Mouse (Mus musculus): ENCODE measurements around the gene Cnksr1. TPM values are rescaled to one million over a fixed set of nuclear protein-coding genes. Genes with fewer than 3 reads are reported as not detected.
A peak's percentile ranks its signal among the peaks of the same experiment; 100 is the strongest.

The Cnksr1 gene
- polyA plus RNA-seq, 1 experiment from 2014 or later, result 1.3 TPM

DNA sequence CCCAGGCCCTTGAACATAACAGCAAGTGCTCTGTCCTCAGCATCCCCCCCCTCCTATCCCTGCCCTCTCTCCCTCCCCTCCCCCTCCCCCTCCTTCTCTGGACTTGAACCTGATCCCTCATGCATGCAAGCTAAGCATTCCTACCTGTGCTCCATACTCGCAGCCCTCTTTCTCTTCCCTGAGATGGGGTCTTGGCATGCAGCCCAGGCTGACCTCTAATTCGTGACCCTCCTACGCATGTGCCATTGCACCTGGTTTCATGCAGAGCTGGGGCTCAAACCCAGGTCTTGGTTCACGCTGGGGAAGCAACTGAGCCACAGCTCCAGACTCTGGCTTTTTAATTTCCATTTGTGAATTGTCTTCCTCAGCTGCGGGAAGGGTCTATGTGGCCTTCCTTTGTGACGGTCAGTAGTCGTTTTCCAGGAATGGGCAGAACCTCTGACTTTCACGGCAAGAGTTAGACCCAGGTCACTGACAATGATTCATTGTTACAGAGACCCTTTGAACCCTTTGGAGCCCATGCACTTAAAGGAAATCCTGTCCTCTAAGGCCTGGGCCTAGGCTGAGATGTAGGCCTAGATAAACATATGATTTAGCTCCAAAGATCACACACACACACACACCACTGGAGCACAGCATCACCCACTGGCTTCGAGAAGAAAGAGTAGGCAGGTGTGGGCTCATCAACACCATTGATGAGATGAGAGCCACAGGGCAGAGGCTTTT lies 27.8 kb upstream of the Cnksr1 start:
- no peak overlapping the region for H3K4me3 ChIP-seq
- no peaks in the 10 kb centered on the region for H3K27me3 ChIP-seq (replicated peaks)
- H3K9me3 ChIP-seq, result no peaks in the 10 kb centered on the region
- H3K9ac ChIP-seq, result no peak overlapping the region
- no peak overlapping the region for H3K27ac ChIP-seq (replicated peaks)
- H3K4me2 ChIP-seq, result no peak overlapping the region
- no peak for ATAC-seq (ENCODE audit: extremely low read depth, insufficient number of reproducible peaks, low FRiP score, low TSS enrichment)
- 68% methylated on average over 9 of the region's 9 CpGs for WGBS
- H3K4me1 ChIP-seq, result no peaks in the 10 kb centered on the region
- H3K36me3 ChIP-seq, result no peaks in the 10 kb centered on the region

DNA sequence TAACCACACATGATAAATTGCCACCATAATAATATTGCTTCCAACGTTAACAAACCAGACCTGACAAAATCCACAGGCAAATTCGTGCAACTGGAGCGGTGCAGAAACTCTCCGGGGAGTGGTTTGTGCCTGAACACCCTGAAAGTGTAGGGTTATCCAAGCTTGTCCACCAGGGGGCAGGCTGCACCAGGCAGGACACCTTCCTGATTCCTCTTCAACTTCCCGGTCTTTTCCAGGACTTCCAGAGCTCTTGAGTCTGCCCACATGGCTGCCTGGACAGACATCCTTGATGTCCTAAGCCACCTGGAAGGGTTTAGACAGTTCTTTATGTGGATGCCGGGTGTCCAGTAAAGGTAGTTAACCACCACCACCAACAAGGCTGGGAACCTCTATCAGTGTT lies 25.0 kb upstream of the Cnksr1 start:
- H3K4me1 ChIP-seq, result no peaks in the 10 kb centered on the region; the same call in 1 of the 2 replicates
- H3K9me3 ChIP-seq, result no peaks in the 10 kb centered on the region
- H3K36me3 ChIP-seq, result no peaks in the 10 kb centered on the region
- no peak for ATAC-seq (ENCODE audit: extremely low read depth, insufficient number of reproducible peaks, low FRiP score, low TSS enrichment)
- no peak overlapping the region for H3K27ac ChIP-seq (replicated peaks)
- no peaks in the 10 kb centered on the region for H3K27me3 ChIP-seq (replicated peaks)
- H3K4me3 ChIP-seq, result no peak overlapping the region
- WGBS, result 31% methylated on average over 6 of the region's 6 CpGs
- H3K4me2 ChIP-seq, result no peak overlapping the region
- no peak overlapping the region for H3K9ac ChIP-seq

DNA sequence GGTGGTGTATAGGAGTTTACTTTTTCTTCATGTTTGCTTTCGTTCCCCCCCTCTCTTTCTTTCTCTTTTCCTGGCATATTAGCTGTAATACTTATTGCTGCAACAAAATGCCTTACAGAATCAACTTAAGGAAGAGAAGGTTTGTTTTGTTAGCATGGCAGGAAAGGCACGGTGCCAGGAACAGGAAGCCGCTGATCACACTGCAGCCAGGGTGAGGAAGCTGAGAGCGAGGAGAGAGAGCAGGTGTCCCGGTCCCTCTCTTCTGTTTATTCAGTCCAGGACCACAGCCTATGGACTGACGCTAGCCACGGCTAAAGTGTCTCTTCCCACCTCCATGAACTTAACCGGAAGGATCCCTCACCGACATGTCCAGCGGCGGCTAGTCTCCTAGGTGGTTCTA lies 20.2 kb upstream of the Cnksr1 start:
- whole genome bisulfite sequencing, result 66% methylated on average over 11 of the region's 11 CpGs

DNA sequence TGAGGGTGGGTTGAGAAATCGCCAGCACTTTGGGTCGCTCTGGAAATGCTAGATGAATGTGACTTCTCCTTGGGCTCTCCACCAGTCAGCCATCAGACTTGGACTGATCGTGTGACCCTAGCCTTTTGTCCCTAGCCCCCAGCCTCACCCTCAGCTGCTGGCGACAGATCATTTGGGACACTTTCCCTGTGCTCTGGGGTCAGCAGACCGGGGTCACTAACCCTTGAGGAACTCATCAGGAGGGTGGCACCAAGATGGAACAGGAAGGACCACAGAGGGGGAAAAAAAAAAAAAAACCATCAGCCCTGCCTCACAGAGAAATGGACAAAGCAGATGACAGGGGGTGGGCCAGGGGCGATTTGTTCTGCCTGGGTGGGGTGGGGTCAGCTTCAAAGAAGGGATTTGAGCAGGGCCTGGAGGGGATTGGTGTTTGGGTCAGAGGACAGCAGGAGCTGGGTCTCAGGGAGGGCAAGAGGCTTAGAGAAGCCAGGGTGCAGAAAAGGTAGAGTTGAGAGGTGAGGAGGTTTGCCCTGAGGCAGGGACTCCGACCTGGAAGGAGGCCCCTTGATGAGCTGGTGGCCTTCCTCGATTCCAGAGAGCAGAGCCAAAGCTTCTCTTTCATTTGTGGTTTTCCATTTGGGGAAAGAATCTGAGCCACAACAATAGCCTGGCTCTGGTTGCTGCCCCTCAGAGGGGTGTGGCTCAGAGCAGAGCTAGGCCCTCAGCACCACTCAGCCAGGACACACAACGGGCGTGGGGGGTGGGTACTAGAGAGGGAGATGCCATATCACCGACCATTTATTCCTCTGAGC lies 19.2 kb upstream of the Cnksr1 start:
- Histone ChIP-seq H3K27me3 (replicated peaks) (peaks cover 26% of the 10 kb centered on the region), H3K4me3 (no peak overlapping the region; the same call in 1 of the 2 replicates), H3K9me3 (no peaks in the 10 kb centered on the region), H3K27ac (replicated peaks) (peak overlapping the region; percentile 71), H3K9ac (peak overlapping the region; percentile 61), H3K4me2 (peak overlapping the region; percentile 55), H3K36me3 (no peaks in the 10 kb centered on the region), H3K4me1 (peaks cover 57% of the 10 kb centered on the region)
- ATAC-seq (ENCODE audit: extremely low read depth, insufficient number of reproducible peaks, low FRiP score, low TSS enrichment), result peak; percentile 49; the same call in 1 of the 2 replicates
- 21% methylated on average over 11 of the region's 11 CpGs for WGBS

More for the DNA sequence above, 20.2 kb upstream of the Cnksr1 start:
- Histone ChIP-seq H3K27me3 (replicated peaks) (peaks cover 17% of the 10 kb centered on the region), H3K4me1 (peaks cover 47% of the 10 kb centered on the region), H3K27ac (replicated peaks) (0 out of 2 replicates have a peak overlapping the region, but pooled peaks have one; percentile 2), H3K9ac (no peak overlapping the region), H3K4me2 (no peak overlapping the region), H3K36me3 (no peaks in the 10 kb centered on the region), H3K4me3 (no peak overlapping the region), H3K9me3 (no peaks in the 10 kb centered on the region)
- no peak for ATAC-seq (ENCODE audit: extremely low read depth, insufficient number of reproducible peaks, low FRiP score, low TSS enrichment)

DNA sequence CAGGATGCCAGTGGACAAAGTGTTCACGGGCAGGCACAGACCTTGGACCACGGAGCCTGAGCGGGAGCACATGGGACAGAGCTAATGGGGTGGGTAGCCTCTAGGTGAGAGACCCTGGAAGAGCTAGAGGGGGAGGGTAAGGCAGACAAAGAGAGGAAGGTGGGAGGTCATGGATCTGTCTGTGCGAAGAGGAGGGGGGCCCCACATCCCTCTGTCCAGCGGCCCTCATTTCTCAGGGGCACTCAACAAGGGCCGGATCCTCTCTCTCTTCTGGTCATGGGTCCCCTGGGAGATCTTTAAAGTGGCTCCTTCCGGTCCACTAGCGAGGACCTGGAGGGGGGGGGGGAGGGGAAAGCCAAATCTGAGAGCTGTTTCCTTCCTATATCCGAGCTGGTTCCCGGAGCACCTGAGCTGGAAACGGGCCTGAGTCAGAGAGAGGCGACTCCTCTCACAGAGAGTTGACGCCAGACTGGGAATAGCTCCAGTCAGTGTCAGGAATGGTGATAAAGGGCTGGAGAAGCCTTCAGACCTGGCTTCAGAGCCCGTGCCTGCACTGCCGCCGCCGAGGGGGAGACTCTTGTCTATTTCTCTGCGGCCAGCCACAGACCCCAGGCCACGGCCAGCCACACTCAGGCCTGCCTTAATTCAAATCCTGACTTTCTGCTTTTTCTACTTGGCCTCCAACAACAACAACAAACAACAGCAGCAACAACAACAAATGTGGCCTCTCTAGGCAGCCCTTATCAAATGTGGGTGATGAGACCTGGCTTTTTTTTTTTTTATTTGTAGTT lies 18.4 kb upstream of the Cnksr1 start:
- no peak for ATAC-seq (ENCODE audit: extremely low read depth, insufficient number of reproducible peaks, low FRiP score, low TSS enrichment)
- H3K27ac ChIP-seq (replicated peaks), result peak overlapping the region; percentile 71
- H3K9ac ChIP-seq, result peak overlapping the region; percentile 61
- peaks cover 65% of the 10 kb centered on the region for H3K4me1 ChIP-seq
- peak overlapping the region; percentile 8 for H3K4me3 ChIP-seq
- peak overlapping the region; percentile 55 for H3K4me2 ChIP-seq
- WGBS, result 9% methylated on average over 19 of the region's 19 CpGs
- no peaks in the 10 kb centered on the region for H3K36me3 ChIP-seq
- no peaks in the 10 kb centered on the region for H3K9me3 ChIP-seq
- H3K27me3 ChIP-seq (replicated peaks), result peaks cover 34% of the 10 kb centered on the region

DNA sequence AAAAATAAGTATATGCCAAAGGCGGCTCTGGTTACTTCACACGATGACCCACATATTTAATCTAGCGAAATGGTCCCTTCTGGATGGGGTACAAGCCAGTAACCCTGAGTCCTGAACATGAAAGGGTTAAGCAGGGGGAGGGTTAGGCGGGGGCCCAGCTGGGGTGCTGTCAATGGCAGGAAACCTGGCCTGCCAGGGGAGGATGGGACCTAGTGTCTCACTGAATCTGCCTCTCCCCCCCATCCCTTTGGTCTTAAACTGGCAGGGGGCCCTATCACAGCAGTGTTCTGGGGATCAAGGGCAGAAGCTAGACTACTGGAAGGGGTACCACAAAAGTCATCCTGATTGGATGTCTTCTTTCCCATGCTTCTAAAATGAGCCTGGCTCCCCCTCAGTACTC lies 17.7 kb upstream of the Cnksr1 start:
- no peaks in the 10 kb centered on the region for H3K36me3 ChIP-seq
- H3K27ac ChIP-seq (replicated peaks), result peak overlapping the region; percentile 71
- H3K4me3 ChIP-seq, result no peak overlapping the region
- no peaks in the 10 kb centered on the region for H3K9me3 ChIP-seq
- H3K4me2 ChIP-seq, result peak overlapping the region; percentile 55; the same call in 1 of the 2 replicates
- H3K27me3 ChIP-seq (replicated peaks), result peaks cover 42% of the 10 kb centered on the region
- peaks cover 72% of the 10 kb centered on the region for H3K4me1 ChIP-seq
- peak overlapping the region; percentile 61 for H3K9ac ChIP-seq
- no peak for ATAC-seq (ENCODE audit: extremely low read depth, insufficient number of reproducible peaks, low FRiP score, low TSS enrichment)
- WGBS, result 50% methylated on average over 4 of the region's 4 CpGs

DNA sequence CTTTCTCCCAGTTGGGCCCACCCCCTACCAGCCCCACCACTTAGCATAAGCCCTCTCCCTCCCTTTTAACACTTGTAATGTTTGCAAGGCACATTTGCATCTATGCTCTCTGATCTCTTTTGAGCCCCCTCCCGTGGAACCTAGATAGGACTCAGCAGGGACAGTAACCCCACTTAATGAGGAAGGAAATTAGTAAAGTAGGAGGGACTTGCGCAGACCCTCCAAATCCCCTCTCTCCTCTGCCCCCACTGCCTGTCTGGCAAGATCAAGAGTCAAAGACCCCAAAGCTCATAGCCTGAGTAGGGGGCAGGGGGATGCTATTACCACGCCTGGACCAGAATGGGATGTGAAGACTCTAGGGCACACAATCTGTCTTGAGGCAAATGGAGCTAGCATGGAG lies 16.6 kb upstream of the Cnksr1 start:
- H3K36me3 ChIP-seq, result no peaks in the 10 kb centered on the region
- H3K4me3 ChIP-seq, result no peak overlapping the region
- H3K9me3 ChIP-seq, result no peaks in the 10 kb centered on the region
- no peak overlapping the region for H3K9ac ChIP-seq
- no peak overlapping the region for H3K4me2 ChIP-seq
- H3K4me1 ChIP-seq, result peaks cover 82% of the 10 kb centered on the region
- WGBS, result 51% methylated on average over 3 of the region's 3 CpGs
- peaks cover 52% of the 10 kb centered on the region for H3K27me3 ChIP-seq (replicated peaks)
- H3K27ac ChIP-seq (replicated peaks), result no peak overlapping the region
- no peak for ATAC-seq (ENCODE audit: extremely low read depth, insufficient number of reproducible peaks, low FRiP score, low TSS enrichment)

DNA sequence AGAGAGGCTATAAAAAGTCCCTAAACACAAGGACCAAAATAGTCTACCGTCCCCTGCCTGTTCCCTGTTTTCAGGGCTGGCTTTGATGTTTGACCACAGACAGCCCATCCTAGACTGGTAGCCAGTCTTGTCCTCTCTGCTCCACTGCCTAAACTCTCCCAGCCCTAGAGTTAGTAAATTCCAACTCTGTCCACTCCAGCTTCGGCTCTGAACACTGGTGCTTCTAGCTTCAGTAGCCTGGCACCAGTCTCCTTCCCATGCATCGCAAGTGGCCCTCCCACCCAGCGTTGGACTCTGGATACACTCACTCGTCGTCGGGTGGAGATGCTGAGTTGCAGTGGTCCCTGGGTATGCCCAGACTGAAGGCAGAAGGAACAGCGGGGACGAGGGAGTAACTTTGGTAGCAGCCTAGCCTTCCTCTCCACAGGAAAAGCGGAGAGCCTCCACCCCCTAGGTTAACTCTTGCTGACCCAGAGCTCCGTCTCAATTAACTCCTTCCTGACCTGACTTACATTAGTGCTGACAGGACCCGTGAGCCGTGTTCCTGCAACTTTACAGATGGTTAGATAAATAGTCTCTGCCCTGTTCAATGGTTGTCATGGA lies 15.6 kb upstream of the Cnksr1 start, which contains the start of gene Grrp1:
Gene Grrp1, minus strand, starts transcription at position 385 of the 603 bp plus-strand sequence.
- peaks cover 88% of the 10 kb centered on the region for H3K4me1 ChIP-seq
- H3K27ac ChIP-seq (replicated peaks), result peak within 1 kb of the TSS; percentile 58
- no peak for ATAC-seq (ENCODE audit: extremely low read depth, insufficient number of reproducible peaks, low FRiP score, low TSS enrichment)
- H3K9ac ChIP-seq, result peak within 1 kb of the TSS; percentile 77
- peak within 1 kb of the TSS; percentile 96 for H3K4me2 ChIP-seq
- peaks cover 62% of the 10 kb centered on the region for H3K27me3 ChIP-seq (replicated peaks)
- WGBS, result 4% methylated on average over 13 of the region's 13 CpGs
- peak within 1 kb of the TSS; percentile 60 for H3K4me3 ChIP-seq
- H3K9me3 ChIP-seq, result no peaks in the 10 kb centered on the region
- H3K36me3 ChIP-seq, result no peaks in the 10 kb centered on the region

DNA sequence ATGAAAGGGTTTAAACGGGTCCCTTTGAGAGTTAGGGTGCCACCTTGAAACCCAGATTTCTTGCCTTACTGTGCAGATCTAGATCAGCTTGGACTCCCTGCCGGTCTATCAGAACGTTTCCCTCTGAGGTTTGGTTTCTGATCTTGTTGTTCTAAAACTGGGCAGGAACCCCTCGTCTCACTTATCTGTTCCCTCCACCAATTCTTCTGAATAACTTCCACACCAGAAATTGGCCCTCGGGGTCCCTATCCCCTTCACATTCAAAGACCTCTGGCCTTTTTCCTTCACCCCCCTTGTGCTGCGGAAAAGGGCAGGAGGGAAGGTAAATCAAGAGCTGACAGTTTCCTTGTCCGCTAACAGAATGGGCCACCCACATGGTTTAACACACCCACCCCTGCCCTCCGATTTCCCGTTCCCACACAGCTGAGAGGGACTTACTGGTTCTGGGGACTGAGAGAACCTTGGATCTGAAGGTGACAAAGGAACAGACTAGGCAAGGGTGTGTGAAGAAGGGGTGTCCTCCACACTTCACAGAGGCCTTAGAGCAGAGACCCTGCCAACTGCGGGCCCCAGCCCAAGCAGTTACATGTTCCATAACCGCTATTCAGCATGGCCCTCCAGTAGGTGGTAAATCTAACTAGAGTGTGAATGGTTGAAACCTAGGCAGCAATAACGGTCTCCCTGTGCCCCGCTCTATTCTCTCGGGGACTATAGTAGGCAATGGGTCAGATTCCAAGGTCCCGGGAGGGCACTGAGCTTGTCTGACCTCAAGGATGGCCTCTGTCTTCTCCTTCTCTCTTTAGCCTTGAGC lies 14.9 kb upstream of the Cnksr1 start:
- peak overlapping the region; percentile 58 for H3K27ac ChIP-seq (replicated peaks)
- no peaks in the 10 kb centered on the region for H3K9me3 ChIP-seq
- WGBS, result 26% methylated on average over 15 of the region's 15 CpGs
- peaks cover 69% of the 10 kb centered on the region for H3K27me3 ChIP-seq (replicated peaks)
- peaks cover 88% of the 10 kb centered on the region for H3K4me1 ChIP-seq
- H3K36me3 ChIP-seq, result no peaks in the 10 kb centered on the region
- peak overlapping the region; percentile 96 for H3K4me2 ChIP-seq
- H3K4me3 ChIP-seq, result peak overlapping the region; percentile 60
- peak overlapping the region; percentile 77 for H3K9ac ChIP-seq
- no peak for ATAC-seq (ENCODE audit: extremely low read depth, insufficient number of reproducible peaks, low FRiP score, low TSS enrichment)

All from heart, embryonic 13.5 days (tissue).